Mouse (Mus musculus): ENCODE measurements at regions not wholly inside any gene's neighbourhood (a gene's known extent, or its start where the extent isn't known, plus 50 kb on each side); places are given as distances from the start of the nearest gene placed in this dataset.

DNA sequence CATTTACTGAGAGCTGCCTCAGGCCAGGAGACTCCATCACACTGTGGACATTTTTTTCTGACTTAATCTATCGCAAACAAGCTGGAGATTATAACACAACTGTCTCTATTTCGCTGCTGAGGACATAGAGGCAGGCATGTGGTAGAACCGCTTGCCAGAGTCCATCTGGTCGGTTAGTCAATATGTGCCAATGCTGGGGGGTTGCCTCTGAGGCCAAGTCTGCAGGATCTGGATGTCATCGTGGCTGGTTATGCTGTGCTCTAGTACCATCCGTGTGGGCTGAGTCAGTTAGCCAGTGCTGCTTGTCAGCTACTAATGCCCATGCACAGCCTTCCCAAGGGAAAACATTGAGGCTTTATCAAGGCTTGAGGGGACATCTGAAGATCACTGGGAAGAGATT lies 237.1 kb upstream of the Zdhhc25 start:
- no peak for DNase-seq (ENCODE audit: low read depth in 1 of 2, low spot score in 2 of 2)

DNA sequence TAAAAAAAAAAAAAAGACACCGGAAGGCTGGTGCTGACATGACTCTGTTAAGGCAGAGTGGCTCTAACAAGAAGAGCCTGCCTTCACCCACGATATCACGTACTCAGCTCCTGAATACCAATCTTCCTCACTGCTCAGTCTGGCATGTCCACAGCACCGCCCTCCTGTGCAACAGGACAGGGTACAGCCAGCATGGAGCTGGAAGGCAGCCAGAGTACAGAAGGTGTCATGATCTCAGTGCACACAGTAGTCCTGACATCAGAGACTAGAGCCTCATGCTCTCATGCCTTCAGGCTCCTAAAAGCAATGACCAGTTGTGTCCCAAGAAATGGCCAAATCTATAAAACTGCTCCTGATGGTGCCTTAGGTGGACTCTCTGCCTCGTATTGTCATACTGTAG lies 229.7 kb upstream of the Zdhhc25 start:
- DNase-seq (ENCODE audit: low read depth in 1 of 2, low spot score in 2 of 2): no peak

DNA sequence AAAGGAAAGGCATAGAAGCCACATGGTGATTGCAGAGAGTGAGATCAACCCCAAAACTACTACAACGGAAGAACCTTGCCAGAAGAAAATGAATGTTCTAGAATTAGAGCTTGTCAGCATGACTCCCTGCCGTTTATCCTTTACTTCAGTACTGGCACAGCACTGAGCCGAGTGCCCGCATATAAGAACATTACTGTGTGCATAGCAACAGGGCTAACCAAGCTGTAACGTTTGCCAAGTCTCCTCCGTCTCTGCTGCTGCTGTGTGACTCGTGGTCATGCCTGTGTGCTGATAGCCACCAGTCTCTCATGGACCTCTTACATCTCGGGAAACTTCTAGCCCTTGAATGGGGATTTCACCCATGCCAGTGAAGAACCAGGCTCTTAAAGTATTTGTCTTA lies 228.1 kb upstream of the Zdhhc25 start:
- no peak for DNase-seq (ENCODE audit: low read depth in 1 of 2, low spot score in 2 of 2)

DNA sequence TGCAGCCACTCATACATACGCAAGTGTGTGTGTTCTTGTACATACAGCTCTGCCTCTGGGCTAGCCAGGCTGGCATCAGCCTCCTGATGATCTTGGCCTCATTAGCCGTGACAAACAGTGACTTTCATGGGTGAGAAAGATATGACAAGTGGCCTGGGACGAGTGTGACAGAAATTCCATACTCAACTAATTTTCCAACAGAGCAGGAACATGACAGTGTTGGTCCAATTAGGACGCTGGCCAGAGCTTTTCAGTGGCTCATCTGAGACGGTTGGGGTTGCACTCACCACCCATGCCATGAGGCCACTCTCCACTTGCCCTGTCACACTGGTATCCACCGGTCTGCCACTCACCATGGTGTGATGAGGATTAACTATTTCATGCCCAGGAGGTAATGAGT lies 226.2 kb upstream of the Zdhhc25 start:
- DNase-seq (ENCODE audit: low read depth in 1 of 2, low spot score in 2 of 2): no peak

DNA sequence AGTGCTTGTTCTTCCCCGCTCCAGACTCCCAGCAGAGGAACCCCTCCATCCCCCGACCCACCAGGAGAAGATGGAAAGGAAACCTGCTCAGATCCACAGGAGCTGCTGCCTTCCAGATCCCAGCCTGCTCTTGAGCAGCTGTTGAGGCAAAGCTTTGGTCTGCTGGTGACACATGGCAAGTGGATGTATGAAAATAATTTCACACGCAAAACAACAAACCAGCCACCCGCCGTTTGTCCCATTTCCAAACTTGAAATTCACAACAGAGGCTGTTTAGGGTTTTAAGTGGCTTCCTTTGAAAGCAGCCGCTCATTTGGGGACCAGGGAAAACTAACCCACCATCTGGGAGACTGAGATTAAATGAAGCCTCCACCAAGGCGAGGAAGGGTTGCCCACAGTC lies 220.8 kb upstream of the Zdhhc25 start:
- DNase-seq (ENCODE audit: low read depth in 1 of 2, low spot score in 2 of 2): no peak

DNA sequence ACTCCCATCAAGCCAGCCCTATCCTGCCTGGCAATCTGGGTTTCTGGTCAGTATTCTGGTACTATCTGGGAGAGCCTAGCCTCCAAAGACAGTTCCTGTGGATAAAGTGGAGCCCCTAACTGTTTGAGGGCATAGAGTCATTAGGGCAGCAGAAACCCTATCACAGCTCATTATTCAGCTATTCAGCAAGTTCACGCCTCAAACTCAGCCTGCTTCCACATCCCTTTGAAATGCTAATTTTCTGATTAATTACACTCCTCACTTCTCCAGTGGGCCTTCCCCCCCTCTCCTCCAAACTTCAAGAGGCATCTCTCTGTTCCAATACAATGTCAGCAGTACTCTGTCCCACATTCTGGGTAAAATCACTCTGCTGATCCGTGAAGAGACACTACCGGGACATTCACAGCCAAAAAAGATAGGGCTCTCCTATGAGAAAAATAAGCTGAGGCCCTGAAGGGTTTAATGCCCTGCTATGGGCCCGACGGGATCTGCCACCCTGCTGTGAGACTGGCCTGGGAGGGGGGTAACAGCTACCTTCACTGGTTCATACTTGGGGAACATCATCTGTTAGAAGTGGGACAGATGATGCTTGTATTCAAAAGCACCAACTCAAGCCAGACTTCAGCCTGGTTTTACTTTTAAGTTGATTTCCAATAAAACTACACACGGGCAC lies 220.0 kb upstream of the Zdhhc25 start:
- no peak for DNase-seq (ENCODE audit: low read depth in 1 of 2, low spot score in 2 of 2)

DNA sequence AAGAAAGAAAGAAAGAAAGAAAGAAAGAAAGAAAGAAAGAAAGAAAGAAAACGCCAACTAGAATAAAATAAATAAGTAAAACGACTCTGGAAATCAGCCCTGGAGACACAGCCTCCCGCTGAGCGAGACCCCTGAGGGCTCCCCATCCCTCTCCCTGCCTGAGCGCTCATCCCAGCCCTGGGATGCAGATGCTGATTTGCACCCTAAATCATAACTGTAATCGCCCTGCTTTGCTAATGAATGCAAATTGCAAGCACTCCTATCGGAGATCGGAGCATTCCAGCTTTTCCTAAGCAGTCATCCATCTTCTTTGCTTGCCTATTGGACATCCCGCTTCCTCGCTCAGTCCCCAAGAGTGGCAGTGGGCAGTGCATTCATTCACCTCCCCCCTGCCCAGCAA lies 218.7 kb upstream of the Zdhhc25 start:
- no peak for DNase-seq (ENCODE audit: low read depth in 1 of 2, low spot score in 2 of 2)

DNA sequence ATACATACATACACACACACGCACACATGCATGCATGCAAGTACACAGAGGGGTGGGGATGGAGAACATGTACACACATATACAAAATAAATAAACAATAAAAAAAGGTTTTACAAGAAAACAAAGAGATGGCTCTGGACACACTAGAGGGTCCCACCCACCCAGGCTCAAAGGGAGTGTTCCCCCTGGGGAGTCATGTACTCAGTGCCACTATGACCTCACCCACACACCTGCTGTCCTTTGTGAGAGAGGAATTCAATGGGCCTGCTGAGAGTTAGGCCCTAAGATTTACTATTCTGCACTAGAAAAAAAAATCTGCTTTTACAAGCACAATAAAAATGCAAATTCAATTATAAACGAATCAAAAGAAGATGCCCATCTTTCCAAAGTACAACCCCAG lies 214.2 kb upstream of the Zdhhc25 start:
- no peak for DNase-seq (ENCODE audit: low read depth in 1 of 2, low spot score in 2 of 2)

DNA sequence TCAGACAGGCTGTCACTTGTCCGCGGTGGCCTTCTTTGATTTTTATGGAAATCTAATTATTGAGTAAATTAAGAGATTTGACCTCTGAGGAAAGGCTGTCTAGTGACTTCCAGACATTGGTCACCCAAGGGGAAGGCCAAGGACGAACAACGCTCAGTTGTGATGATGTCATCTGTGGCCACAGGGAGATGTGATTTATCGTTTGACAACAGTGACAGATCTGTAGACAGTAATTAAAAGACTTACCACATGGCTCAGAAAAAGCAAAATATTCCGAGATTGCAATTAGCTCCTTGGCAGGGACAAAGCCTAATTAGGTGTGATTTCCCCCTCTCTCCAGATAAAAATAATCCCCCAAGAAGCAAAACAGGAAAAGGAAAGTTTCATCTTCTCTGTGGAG lies 213.4 kb upstream of the Zdhhc25 start:
- DNase-seq (ENCODE audit: low read depth in 1 of 2, low spot score in 2 of 2): no peak

DNA sequence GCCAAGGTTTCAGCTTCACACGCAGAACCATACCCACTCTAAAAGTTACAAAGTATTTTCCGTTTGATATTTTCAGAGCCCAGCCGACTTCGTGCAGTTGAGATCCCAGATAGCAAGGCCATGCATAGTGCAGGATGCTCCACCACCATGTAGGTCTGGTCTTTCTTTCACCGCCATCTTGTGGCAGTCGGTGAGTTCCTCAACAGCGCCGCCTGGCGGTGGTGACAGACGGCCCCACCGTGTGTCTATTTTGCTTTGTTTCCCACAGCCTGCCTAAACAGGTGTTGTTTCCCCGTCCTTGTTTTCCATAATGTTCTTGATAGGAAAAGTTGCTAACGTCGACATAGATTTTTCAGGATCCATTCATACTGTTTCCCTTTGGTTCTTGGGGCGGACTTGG lies 208.3 kb upstream of the Zdhhc25 start:
- no peak for DNase-seq (ENCODE audit: low read depth in 1 of 2, low spot score in 2 of 2)

DNA sequence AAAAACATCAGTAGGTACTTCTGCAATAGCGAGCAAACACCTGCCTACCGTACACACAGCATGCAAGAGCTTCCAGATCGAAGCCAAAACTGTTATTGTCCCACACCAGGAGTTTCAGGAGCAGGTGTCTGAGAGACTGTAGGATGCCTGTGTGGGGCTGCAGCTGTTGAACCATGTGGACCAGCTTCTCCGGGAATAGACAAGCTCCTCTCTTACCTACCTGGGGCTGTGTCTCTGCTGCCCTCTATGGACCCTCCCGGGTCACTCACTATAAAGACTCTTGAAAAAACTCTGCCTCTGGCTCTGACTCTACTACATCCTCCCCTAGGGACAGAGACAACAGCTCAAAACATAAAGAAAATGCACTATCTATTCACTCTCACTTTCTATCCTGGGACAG lies 201.0 kb upstream of the Zdhhc25 start:
- DNase-seq (ENCODE audit: low read depth in 1 of 2, low spot score in 2 of 2): no peak

DNA sequence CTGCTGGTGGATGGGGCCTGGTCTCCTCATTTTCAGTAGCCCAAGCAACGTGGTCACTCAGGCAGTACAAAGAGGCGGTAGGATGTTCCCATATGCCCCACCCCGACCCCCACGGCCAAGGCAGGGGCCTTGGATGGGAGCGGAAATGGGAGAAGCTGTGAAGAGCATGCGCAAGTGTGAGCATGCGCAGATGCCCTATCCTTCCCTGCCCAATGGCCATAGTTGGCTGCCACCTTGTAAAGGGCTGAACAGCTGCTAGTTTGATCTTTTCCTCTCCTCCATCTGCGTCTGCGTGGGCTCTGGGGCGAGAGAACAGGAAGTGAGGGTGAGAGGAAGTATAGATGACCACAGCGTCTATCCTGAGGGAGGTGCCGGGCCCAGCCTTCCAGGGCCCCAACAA lies 200.1 kb upstream of the Zdhhc25 start:
- no peak for DNase-seq (ENCODE audit: low read depth in 1 of 2, low spot score in 2 of 2)

DNA sequence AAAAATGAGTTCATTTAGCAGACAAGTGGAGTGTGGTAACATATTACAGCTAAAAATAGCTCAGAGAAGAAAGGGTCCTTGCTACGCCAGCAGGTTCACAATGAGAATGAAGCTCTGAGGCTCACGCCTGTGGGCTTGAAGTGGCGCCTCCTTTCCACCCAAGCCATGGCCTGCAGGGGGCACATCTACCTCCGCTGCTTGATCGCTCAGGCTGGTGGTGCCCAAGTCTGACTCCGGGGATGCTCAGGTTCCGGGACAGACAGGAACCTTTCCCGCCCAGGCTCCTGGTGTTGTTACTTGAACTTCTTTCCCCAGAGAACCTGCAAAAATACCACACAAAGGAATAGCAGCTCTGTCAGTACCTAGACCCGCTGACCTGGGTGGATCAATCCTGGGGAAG lies 199.3 kb upstream of the Zdhhc25 start:
- no peak for DNase-seq (ENCODE audit: low read depth in 1 of 2, low spot score in 2 of 2)

DNA sequence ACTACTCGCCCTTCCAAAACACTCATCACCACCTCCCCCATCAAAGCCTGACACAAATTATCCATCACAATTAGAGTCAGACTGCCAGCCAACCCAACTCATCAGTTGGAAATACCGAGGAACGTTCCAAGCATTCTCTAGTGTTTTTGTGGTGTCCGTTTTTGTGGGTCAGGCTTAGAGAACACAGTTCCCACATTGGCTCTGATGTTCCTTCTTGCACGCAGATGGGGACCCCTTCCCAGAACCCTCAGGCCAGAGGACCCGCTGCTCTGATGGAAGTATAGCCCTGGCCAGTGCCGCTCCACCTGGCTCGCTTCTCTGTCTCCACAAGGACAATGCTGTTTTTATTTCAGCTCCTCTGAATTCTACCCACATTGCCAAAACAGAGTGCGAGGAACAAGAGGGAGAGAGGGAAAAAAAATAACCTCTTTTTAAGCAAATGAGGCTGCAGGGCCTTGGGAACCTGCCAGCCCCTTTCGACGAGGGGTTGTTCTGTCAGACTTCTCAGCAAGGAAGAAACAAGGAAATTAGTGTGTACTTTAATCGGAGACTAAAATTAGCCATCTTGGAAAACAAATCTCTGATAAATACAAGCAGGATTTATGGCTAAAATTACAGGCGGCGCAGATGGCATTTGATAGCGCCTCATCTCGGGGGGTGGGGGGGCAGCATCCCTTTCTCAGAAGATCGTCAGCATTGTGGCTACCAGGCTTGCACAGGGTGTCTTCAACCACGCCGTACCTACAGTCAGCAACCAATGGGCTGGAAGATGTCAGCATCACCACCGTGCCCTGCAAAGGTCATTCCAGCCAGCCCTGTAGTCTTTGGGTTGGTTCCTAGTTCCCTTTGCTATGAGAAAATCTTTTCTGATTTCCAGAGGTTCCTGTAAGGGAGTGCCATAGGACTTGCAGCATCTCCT lies 191.4 kb upstream of the Zdhhc25 start:
- no peak for DNase-seq (ENCODE audit: low read depth in 1 of 2, low spot score in 2 of 2)

DNA sequence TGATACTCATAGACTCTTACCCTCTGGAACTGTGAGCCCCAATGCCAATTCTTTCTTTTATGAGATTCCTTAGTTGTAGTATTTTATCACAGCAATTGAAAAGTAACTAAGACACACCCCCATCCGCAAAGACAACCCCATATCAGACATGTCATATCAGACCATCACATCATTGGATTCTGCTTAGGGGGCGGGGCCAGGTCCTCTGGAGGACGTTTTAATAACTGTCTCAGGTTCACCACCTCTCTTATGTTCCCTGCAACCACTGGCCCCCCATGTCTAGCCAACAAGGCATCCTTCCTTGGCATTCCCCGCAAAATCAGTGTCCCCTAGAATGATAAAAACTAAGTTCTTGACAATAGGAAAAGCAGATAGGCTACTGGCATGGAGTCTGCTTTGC lies 185.9 kb upstream of the Zdhhc25 start:
- no peak for DNase-seq (ENCODE audit: low read depth in 1 of 2, low spot score in 2 of 2)

DNA sequence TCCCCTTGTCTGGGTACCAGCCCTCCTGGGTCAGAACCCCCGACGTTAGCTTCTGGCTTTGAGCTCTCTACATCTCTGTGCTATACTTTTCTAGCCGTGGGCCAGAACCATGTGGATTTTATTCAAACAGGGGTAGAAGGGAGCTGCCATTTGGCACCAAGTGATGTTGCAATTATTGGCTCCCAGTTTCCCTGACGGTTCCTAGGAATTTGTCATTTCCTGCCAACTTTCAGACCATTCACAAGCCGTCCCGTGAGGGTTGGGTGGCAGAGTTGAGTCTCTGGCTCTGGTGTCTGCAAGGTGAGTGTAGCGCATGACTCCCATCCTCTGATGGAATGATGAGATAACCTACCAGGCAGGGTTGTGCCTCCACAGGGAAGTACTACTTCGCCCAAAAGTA lies 181.2 kb upstream of the Zdhhc25 start:
- DNase-seq (ENCODE audit: low read depth in 1 of 2, low spot score in 2 of 2): no peak

DNA sequence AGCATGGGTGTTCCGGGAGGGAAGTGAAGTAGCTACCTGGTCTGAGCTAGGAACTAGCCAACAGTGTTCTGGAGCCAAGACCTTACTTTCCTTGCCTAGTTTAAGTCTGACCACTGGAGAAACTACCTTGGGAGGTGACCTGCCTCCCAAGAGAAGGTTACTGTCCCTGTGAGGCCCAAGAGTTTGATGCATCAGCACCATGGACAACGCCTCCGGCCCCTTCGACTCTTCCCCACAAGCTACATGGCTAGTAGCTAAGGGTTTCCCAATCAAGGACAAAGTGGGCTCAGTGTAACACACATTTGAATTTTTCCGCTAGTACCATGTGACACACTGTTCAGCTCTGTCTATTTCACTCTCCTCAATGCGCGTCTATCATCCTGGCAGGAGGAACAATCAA lies 171.7 kb upstream of the Zdhhc25 start:
- no peak for DNase-seq (ENCODE audit: low read depth in 1 of 2, low spot score in 2 of 2)

DNA sequence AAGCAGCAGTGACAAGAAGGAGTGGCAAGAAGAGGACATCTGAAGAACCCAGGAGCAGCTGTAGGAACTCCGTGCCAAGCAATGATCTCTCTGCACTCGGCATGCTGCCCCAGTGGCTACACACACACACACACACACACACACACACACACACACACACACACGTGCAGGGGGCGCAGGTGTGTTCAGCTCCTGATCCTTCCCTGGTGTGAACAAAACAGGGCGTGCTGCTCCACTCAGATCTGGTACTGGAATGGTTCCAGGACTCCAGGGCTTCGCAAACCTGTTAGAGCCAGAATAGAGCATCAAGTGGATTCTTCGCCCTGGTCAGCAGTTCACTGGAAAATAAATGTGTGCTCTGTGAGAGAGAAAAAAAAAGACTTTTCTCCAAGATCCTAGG lies 169.2 kb upstream of the Zdhhc25 start:
- DNase-seq (ENCODE audit: low read depth in 1 of 2, low spot score in 2 of 2): no peak

DNA sequence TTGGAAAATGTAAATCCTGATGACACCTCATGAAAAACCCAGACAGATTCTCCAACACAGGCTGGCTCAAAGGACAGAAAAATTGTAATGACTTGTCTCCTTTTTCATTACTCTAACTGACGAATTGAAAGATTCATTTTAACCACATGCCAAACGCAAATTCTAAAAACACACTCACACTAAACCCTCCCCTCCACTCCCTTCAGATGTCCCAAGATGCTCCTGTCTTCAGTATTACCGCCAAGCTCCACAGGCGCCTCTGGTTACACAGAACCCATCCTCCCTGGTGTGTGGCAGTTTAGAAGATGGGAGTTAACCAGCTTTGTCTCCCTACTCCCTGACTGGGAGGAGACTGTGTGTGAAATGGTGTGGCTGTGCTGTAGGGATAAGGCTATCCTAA lies 151.8 kb upstream of the Zdhhc25 start:
- no peak for DNase-seq (ENCODE audit: low read depth in 1 of 2, low spot score in 2 of 2)

DNA sequence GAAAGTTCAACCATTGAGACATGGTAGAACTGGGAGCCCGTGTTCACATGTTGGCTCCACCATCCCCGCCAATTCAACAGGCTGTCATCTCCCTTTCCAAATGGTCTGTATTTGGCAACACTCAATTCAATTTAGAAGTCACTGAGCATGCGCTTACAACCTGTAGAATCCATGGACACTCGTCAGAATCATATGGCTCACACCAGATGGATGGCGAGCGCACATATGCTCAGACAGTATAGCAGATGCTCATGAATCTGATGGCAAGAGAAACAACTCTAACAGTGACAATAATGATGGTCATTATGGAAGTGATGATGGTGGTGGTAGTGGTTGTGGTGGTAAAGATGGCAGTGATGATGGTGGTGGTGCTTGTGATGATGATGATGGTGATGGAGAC lies 148.9 kb upstream of the Zdhhc25 start:
- no peak for DNase-seq (ENCODE audit: low read depth in 1 of 2, low spot score in 2 of 2)

DNA sequence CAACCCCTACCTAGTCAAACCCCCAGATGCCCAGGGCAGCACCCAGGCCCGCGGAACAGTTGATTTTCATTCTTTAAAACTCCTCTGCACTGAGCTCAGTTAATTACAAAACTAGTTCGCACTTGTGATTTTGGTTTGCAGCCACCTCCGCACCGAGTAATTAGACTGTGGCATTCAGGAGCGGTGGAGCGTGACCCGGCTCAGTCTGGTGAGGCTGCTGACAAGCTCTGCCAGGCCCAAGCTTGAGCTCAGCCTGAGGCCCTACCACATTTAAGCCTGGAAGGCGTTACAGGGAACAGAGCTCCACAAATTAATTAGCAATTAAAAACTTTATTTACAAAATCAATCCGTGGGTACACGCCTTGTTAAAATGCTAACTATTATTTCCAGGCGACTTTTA lies 132.0 kb upstream of the Zdhhc25 start:
- no peak for DNase-seq (ENCODE audit: low read depth in 1 of 2, low spot score in 2 of 2)

DNA sequence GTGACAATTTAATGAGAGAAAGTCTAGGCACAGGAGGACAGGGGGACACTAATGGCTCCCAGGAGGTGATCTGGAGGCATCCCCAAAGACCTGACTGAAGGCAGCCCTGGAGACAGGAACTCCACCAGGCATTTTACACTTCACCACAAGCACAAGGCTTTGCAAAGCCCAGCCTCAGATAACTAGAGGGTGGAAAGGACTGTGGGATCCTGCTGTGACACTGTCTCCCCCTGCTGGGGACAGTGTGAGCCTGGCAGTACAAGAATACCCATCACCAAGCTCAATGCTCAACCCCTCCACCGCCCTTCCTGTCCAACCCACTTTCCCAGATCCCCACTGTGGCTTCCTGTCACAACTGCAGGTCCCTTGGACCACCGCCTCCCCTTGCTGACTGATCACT lies 131.3 kb upstream of the Zdhhc25 start:
- no peak for DNase-seq (ENCODE audit: low read depth in 1 of 2, low spot score in 2 of 2)
